In genomic region chr7:96951281-96952051, GRCm38 (mm10) we compare ENCODE assay signal across 8 mouse cellular contexts. TPM values are rescaled to one million over a fixed set of nuclear protein-coding genes. Genes with fewer than 3 reads are reported as not detected.
A peak's percentile ranks its signal among the peaks of the same experiment; 100 is the strongest.
DNase-seq lines count a peak whose midpoint lies in the region; ATAC-seq lines count a peak whose summit lies in the region.

Gene Nars2, plus strand, starts transcription at chr7:96951505.

- H3K27me3 ChIP-seq in heart, embryonic 13.5 days (replicated peaks): no peaks in the 10 kb centered on the region
- no peaks in the 10 kb centered on the region for H3K27me3 ChIP-seq in liver, embryonic 12.5 days (replicated peaks)
- H3K27me3 ChIP-seq in stomach, embryonic 15.5 days (replicated peaks): no peaks in the 10 kb centered on the region

- H3K9me3 ChIP-seq in heart, embryonic 13.5 days: no peaks in the 10 kb centered on the region
- no peaks in the 10 kb centered on the region for H3K9me3 ChIP-seq in liver, embryonic 12.5 days (replicated peaks)
- H3K9me3 ChIP-seq in stomach, embryonic 15.5 days: no peaks in the 10 kb centered on the region

- H3K4me2 ChIP-seq in heart, embryonic 13.5 days: peak within 1 kb of the TSS; percentile 76
- peak within 1 kb of the TSS; percentile 85 for H3K4me2 ChIP-seq in liver, embryonic 12.5 days
- peak within 1 kb of the TSS; percentile 74 for H3K4me2 ChIP-seq in stomach, embryonic 15.5 days

- H3K9ac ChIP-seq in heart, embryonic 13.5 days: peak within 1 kb of the TSS; percentile 92
- peak within 1 kb of the TSS; percentile 95 for H3K9ac ChIP-seq in liver, embryonic 12.5 days
- peak within 1 kb of the TSS; percentile 69 for H3K9ac ChIP-seq in stomach, embryonic 15.5 days

- under 1% methylated on average over 60 of the region's 62 CpGs for WGBS in heart, embryonic 13.5 days
- WGBS in liver, embryonic 12.5 days (ENCODE audit: insufficient replicate concordance): under 1% methylated on average over 62 of the region's 62 CpGs
- WGBS in stomach, embryonic 15.5 days: under 1% methylated on average over 62 of the region's 62 CpGs

- H3K4me1 ChIP-seq in brown adipose tissue, adult 24 weeks (ENCODE audit: control insufficient read depth, insufficient read depth, insufficient read length, low read length): peaks cover 3% of the 10 kb centered on the region; the same call in 1 of the 2 replicates
- peaks cover 10% of the 10 kb centered on the region for H3K4me1 ChIP-seq in heart, embryonic 13.5 days
- peaks cover 34% of the 10 kb centered on the region for H3K4me1 ChIP-seq in liver, embryonic 12.5 days
- H3K4me1 ChIP-seq in stomach, embryonic 15.5 days: peaks cover 5% of the 10 kb centered on the region; the same call in 1 of the 2 replicates

- peaks cover under 1% of the 10 kb centered on the region; the same call in 1 of the 2 replicates for H3K36me3 ChIP-seq in heart, embryonic 13.5 days
- peaks cover 10% of the 10 kb centered on the region for H3K36me3 ChIP-seq in liver, embryonic 12.5 days
- H3K36me3 ChIP-seq in stomach, embryonic 15.5 days: no peaks in the 10 kb centered on the region

- peak; percentile 99 for DNase-seq in CD4-positive, CD25-positive, alpha-beta regulatory T cell, adult 2 months (ENCODE audit: low read depth, low spot score)
- DNase-seq in fat pad, adult 2 months (ENCODE audit: extremely low read depth, low read depth, low spot score): peak; percentile 62
- peak; percentile 94 for DNase-seq in kidney, postnatal 10 days
- peak; percentile 86 to 91 for DNase-seq in natural killer cell, adult 2 months (ENCODE audit: low spot score in 2 of 2)

- ATAC-seq in heart, embryonic 13.5 days (ENCODE audit: extremely low read depth, insufficient number of reproducible peaks, low FRiP score, low TSS enrichment): peak; percentile 99
- ATAC-seq in liver, embryonic 12.5 days: peak; percentile 100
- ATAC-seq in stomach, embryonic 15.5 days (ENCODE audit: insufficient read depth, low FRiP score, low read depth): peak; percentile 99

- H3K27ac ChIP-seq in brown adipose tissue, adult 24 weeks (replicated peaks; ENCODE audit: low read depth, low read length): peak within 1 kb of the TSS; percentile 70
- peak within 1 kb of the TSS; percentile 93 for H3K27ac ChIP-seq in heart, embryonic 13.5 days (replicated peaks)
- peak within 1 kb of the TSS; percentile 88 for H3K27ac ChIP-seq in liver, embryonic 12.5 days
- peak within 1 kb of the TSS; percentile 91 for H3K27ac ChIP-seq in stomach, embryonic 15.5 days

- peak within 1 kb of the TSS; percentile 81 for H3K4me3 ChIP-seq in brown adipose tissue, adult 24 weeks (ENCODE audit: insufficient read depth, low read depth, low read length)
- H3K4me3 ChIP-seq in heart, embryonic 13.5 days: peak within 1 kb of the TSS; percentile 75
- H3K4me3 ChIP-seq in liver, embryonic 12.5 days: peak within 1 kb of the TSS; percentile 95
- peak within 1 kb of the TSS; percentile 86 for H3K4me3 ChIP-seq in stomach, embryonic 15.5 days (replicated peaks)

RNA-seq across cellular contexts. Expression of gene Nars2, which starts in this region (rescaled TPM):
- polyA plus RNA-seq in brown adipose tissue, adult 24 weeks (2012; ENCODE audit: insufficient read depth, insufficient read length, missing spikeins): 19.8 and 23.4 TPM in 2 replicates
- 16.6 and 17.1 TPM in 2 replicates for polyA plus RNA-seq in heart, embryonic 13.5 days (2015; fragmentation: Nextera tagmentation; extraction: Ambion mirVana)
- polyA plus RNA-seq in liver, embryonic 12.5 days (2016; fragmentation: Nextera tagmentation; extraction: Ambion mirVana): 21.8 and 23.1 TPM in 2 replicates
- polyA plus RNA-seq in stomach, embryonic 15.5 days (2015; fragmentation: Nextera tagmentation; extraction: Ambion mirVana): 22.8 and 23.1 TPM in 2 replicates

Comparison
In these comparisons a context has a peak if more than half of its experiments do, and no peak if none do; other contexts are left out.
1. Peak in every context shown above with its lines: DNase-seq, ATAC-seq, H3K4me3 ChIP-seq and H3K27ac ChIP-seq.